Mouse (Mus musculus) Patski (cell line): ENCODE measurements around the gene Mapk8ip2. TPM values are rescaled to one million over a fixed set of nuclear protein-coding genes. Genes with fewer than 3 reads are reported as not detected.
A peak's percentile ranks its signal among the peaks of the same experiment; 100 is the strongest.

ENCODE experiments used
- ATAC-seq: fragments of 100-300 bp; one replicate; pipeline ENCODE4 v1.8.0; 2021
- CTCF ChIA-PET: fragments of 350-600 bp; sonication (Branson Sonifier 250); formaldehyde crosslinking; loops from one replicate; lab custom pipeline; 2022; ENCODE audit warnings: inconsistent platforms; lab: Charles Lee
- POLR2A ChIA-PET: fragments of 350-600 bp; sonication (Branson Sonifier 250); formaldehyde crosslinking; loops from one replicate; lab custom pipeline; 2022; ENCODE audit warnings: antibody characterized with exemption, inconsistent platforms; lab: Charles Lee
- DNase-seq: peaks from one replicate; pipeline ENCODE4 v3.0.0-alpha.2; 2011; ENCODE audit warnings: low read depth, low spot score
- H3K27me3 ChIP-seq: fragments of 371-371 bp; one replicate; pipeline ENCODE4 v1.5.1; 2021
- CTCF ChIP-seq: fragments of 100-300 bp; IDR thresholded peaks from one replicate; pipeline ENCODE4 v1.5.1; 2021
- in situ Hi-C: fragments of 300-500 bp; cut with MboI; formaldehyde crosslinking; loops from 3 replicates; pipeline ENCODE4 v1.11.1; 2018; ENCODE audit warnings: low pct_unique_long_range_greater_than_20kb, mixed read lengths
- polyA plus RNA-seq: library from polyadenylated mRNA; unstranded; gene quantifications from one replicate; pipeline ENCODE4 v1.2.3, GENCODE M21; 2021

Gene Mapk8ip2
- polyA plus RNA-seq, 1 experiment from 2014 or later = 0.17 TPM

GRCm38 (mm10) chr15:89468577-89468976, 14.9 kb downstream of the Mapk8ip2 start:
- POLR2A ChIA-PET = no interaction called here
- H3K27me3 ChIP-seq = peaks cover 6% of the 10 kb centered on the region
- CTCF ChIA-PET = interaction anchor here (1.6 kb wide), 1 partner anchor 62 kb away, joined by 5 read pairs; no protein-coding TSS in a partner anchor
- no peak for ATAC-seq
- DNase-seq = no peak
- in situ Hi-C loops = no loop called here
- TF ChIP-seq CTCF = no peak

- H3K27me3 ChIP-seq = no peaks in the 10 kb centered on the region
- in situ Hi-C loops = no loop called here
- no peak for TF ChIP-seq CTCF
- POLR2A ChIA-PET = no interaction called here
- DNase-seq (no peak), ATAC-seq (no peak)
- CTCF ChIA-PET = interaction anchor here (1.0 kb wide), 1 partner anchor 77 kb away, joined by 3 read pairs; no protein-coding TSS in a partner anchor
Measured at GRCm38 (mm10) chr15:89471476-89471875, 17.8 kb downstream of the Mapk8ip2 start.

GRCm38 (mm10) chr15:89473370-89473769, 19.7 kb downstream of the Mapk8ip2 start:
- DNase-seq (no peak), ATAC-seq (no peak)
- CTCF ChIA-PET = interaction anchor here (1.5 kb wide), 1 partner anchor 57 kb away, joined by 3 read pairs; no protein-coding TSS in a partner anchor
- in situ Hi-C loops = no loop called here
- H3K27me3 ChIP-seq = no peaks in the 10 kb centered on the region
- no peak for TF ChIP-seq CTCF
- POLR2A ChIA-PET = no interaction called here

GRCm38 (mm10) chr15:89473921-89474320, 20.2 kb downstream of the Mapk8ip2 start:
- ChIA-PET POLR2A (no interaction called here), CTCF (interaction anchor here (1.4 to 1.5 kb wide), 2 partner anchors 31 to 56 kb away, joined by 3 read pairs; no protein-coding TSS in a partner anchor)
- no peak for TF ChIP-seq CTCF
- in situ Hi-C loops = no loop called here
- no peaks in the 10 kb centered on the region for H3K27me3 ChIP-seq
- ATAC-seq = no peak
- no peak for DNase-seq

- CTCF ChIA-PET = interaction anchor here (1.4 kb wide), 1 partner anchor 31 kb away, joined by 3 read pairs; no protein-coding TSS in a partner anchor
- no peak for ATAC-seq
- no peak for TF ChIP-seq CTCF
- in situ Hi-C loops = no loop called here
- H3K27me3 ChIP-seq = no peaks in the 10 kb centered on the region
- DNase-seq = no peak
- POLR2A ChIA-PET = no interaction called here
Measured at GRCm38 (mm10) chr15:89474596-89475292, 21.0 kb downstream of the Mapk8ip2 start.

GRCm38 (mm10) chr15:89475293-89475600, 21.5 kb downstream of the Mapk8ip2 start:
- no peak for TF ChIP-seq CTCF
- POLR2A ChIA-PET = no interaction called here
- H3K27me3 ChIP-seq = no peaks in the 10 kb centered on the region
- CTCF ChIA-PET = no interaction called here
- DNase-seq = no peak
- no peak for ATAC-seq
- in situ Hi-C loops = no loop called here

GRCm38 (mm10) chr15:89475611-89476474, 22.1 kb downstream of the Mapk8ip2 start:
- H3K27me3 ChIP-seq = no peaks in the 10 kb centered on the region
- DNase-seq (peak; percentile 37), ATAC-seq (peak; percentile 84)
- ChIA-PET POLR2A (no interaction called here), CTCF (no interaction called here)
- no peak for TF ChIP-seq CTCF
- in situ Hi-C loops = no loop called here

- CTCF ChIA-PET = no interaction called here
- ATAC-seq = peak; percentile 10
- H3K27me3 ChIP-seq = no peaks in the 10 kb centered on the region
- in situ Hi-C loops = no loop called here
- POLR2A ChIA-PET = no interaction called here
- no peak for TF ChIP-seq CTCF
- peak; percentile 22 for DNase-seq
Measured at GRCm38 (mm10) chr15:89476475-89476815, 22.7 kb downstream of the Mapk8ip2 start.

- no peak for TF ChIP-seq CTCF
- in situ Hi-C loops = no loop called here
- ChIA-PET POLR2A (no interaction called here), CTCF (no interaction called here)
- no peaks in the 10 kb centered on the region for H3K27me3 ChIP-seq
- no peak for DNase-seq
- ATAC-seq = no peak
Measured at GRCm38 (mm10) chr15:89477091-89477491, 23.4 kb downstream of the Mapk8ip2 start, which contains the start of gene Arsa. Arsa (minus strand) TSS chr15:89477425.

- CTCF ChIA-PET = no interaction called here
- in situ Hi-C loops = no loop called here
- POLR2A ChIA-PET = no interaction called here
- no peak for TF ChIP-seq CTCF
- no peak for ATAC-seq
- DNase-seq = no peak
- H3K27me3 ChIP-seq = no peaks in the 10 kb centered on the region
Measured at GRCm38 (mm10) chr15:89477806-89478205, 24.1 kb downstream of the Mapk8ip2 start.

GRCm38 (mm10) chr15:89478622-89479021, 24.9 kb downstream of the Mapk8ip2 start:
- no peak for ATAC-seq
- ChIA-PET POLR2A (no interaction called here), CTCF (no interaction called here)
- no peaks in the 10 kb centered on the region for H3K27me3 ChIP-seq
- no peak for TF ChIP-seq CTCF
- no peak for DNase-seq
- in situ Hi-C loops = no loop called here
